Mouse (Mus musculus) myocyte (in vitro differentiated cells): ENCODE data around the gene Arnt. TPM values are rescaled to one million over a fixed set of nuclear protein-coding genes. Genes with fewer than 3 reads are reported as not detected.
"Not testable (repeated sequence)": the region's sequence is repeated elsewhere in the genome, so short reads cannot be mapped to it uniquely, and the experiment has no call there.

Experiments
- H3K27me3 ChIP-seq: one replicate; pipeline ENCODE4 v1.6.1; 2011; ENCODE audit not compliant: control insufficient read depth, insufficient read depth, insufficient read length
- H3K36me3 ChIP-seq: one replicate; pipeline ENCODE4 v1.6.1; 2011; ENCODE audit not compliant: control insufficient read depth, insufficient read depth
- H3K4me2 ChIP-seq: one replicate; pipeline ENCODE4 v1.6.1; 2011; ENCODE audit warnings: low read depth, control low read depth
- H3K4me3 ChIP-seq: one replicate; pipeline ENCODE4 v1.5.1; 2011; ENCODE audit warnings: mild to moderate bottlenecking, control low read depth, moderate library complexity
- H3K79me2 ChIP-seq: one replicate; pipeline ENCODE4 v1.6.1; 2011; ENCODE audit not compliant: control insufficient read depth, insufficient read depth
- H3ac ChIP-seq: one replicate; pipeline ENCODE4 v1.6.1; 2011; ENCODE audit not compliant: control insufficient read depth, insufficient read length
- CEBPB ChIP-seq: IDR thresholded peaks from 2 replicates; pipeline ENCODE4 v1.6.1; 2011; ENCODE audit warnings: mild to moderate bottlenecking, moderate library complexity; ENCODE audit not compliant: poor library complexity, insufficient read depth, severe bottlenecking
- E2F4 ChIP-seq: IDR thresholded peaks from one replicate; pipeline ENCODE4 v1.6.1; 2011; ENCODE audit warnings: mild to moderate bottlenecking, control low read depth, moderate library complexity; ENCODE audit not compliant: insufficient read depth
- MAX ChIP-seq: IDR thresholded peaks from one replicate; pipeline ENCODE4 v1.6.1; 2011; ENCODE audit warnings: low read depth, mild to moderate bottlenecking, control low read depth
- MYOD1 ChIP-seq, 3 experiments: IDR thresholded peaks; one replicate each; pipeline ENCODE4 v1.6.1; 2011; ENCODE audit warnings: control low read depth in 2 of 3, low read depth in 2 of 3, mild to moderate bottlenecking in 2 of 3, moderate library complexity in 1 of 3; ENCODE audit not compliant: insufficient read length in 2 of 3, control insufficient read depth in 1 of 3
- MYOG ChIP-seq, 3 experiments: IDR thresholded peaks; one replicate each; pipeline ENCODE4 v1.6.1; 2011; ENCODE audit warnings: control low read depth in 2 of 3, low read depth in 2 of 3, mild to moderate bottlenecking in 2 of 3; ENCODE audit not compliant: insufficient read length in 2 of 3, control insufficient read depth in 1 of 3, insufficient read depth in 1 of 3
- POLR2A ChIP-seq: IDR thresholded peaks from one replicate; pipeline ENCODE4 v1.6.1; 2011; ENCODE audit warnings: low read depth, mild to moderate bottlenecking, control low read depth, moderate library complexity; ENCODE audit not compliant: insufficient read length
- POLR2AphosphoS2 ChIP-seq: IDR thresholded peaks from one replicate; pipeline ENCODE4 v1.6.1; 2011; ENCODE audit warnings: low read depth, control low read depth; ENCODE audit not compliant: insufficient read length
- REST ChIP-seq: IDR thresholded peaks from one replicate; pipeline ENCODE4 v1.6.1; 2011; ENCODE audit warnings: mild to moderate bottlenecking, control low read depth, moderate library complexity; ENCODE audit not compliant: insufficient read depth, insufficient read length
- SRF ChIP-seq: IDR thresholded peaks from one replicate; pipeline ENCODE4 v1.6.1; 2011; ENCODE audit warnings: low read depth; ENCODE audit not compliant: control insufficient read depth, insufficient read length
- TCF12 ChIP-seq: IDR thresholded peaks from one replicate; pipeline ENCODE4 v1.6.1; 2011; ENCODE audit warnings: mild to moderate bottlenecking, control low read depth; ENCODE audit not compliant: poor library complexity, insufficient read depth, severe bottlenecking
- TCF3 ChIP-seq: IDR thresholded peaks from one replicate; pipeline ENCODE4 v1.6.1; 2011; ENCODE audit warnings: low read depth, control low read depth; ENCODE audit not compliant: insufficient read length
- USF1 ChIP-seq: IDR thresholded peaks from one replicate; pipeline ENCODE4 v1.6.1; 2011; ENCODE audit warnings: low read depth, mild to moderate bottlenecking, control low read depth, moderate library complexity
- polyA plus RNA-seq: library from polyadenylated mRNA; unstranded; fragments of >200 nt; fragmentation: generic; extraction: Trizol; gene quantifications from one replicate; pipeline ENCODE4 v1.2.1, GENCODE M21; 2012; ENCODE audit warnings: missing spikeins

Gene Arnt
- polyA plus RNA-seq, 1 experiment: 20.9 TPM

DNA sequence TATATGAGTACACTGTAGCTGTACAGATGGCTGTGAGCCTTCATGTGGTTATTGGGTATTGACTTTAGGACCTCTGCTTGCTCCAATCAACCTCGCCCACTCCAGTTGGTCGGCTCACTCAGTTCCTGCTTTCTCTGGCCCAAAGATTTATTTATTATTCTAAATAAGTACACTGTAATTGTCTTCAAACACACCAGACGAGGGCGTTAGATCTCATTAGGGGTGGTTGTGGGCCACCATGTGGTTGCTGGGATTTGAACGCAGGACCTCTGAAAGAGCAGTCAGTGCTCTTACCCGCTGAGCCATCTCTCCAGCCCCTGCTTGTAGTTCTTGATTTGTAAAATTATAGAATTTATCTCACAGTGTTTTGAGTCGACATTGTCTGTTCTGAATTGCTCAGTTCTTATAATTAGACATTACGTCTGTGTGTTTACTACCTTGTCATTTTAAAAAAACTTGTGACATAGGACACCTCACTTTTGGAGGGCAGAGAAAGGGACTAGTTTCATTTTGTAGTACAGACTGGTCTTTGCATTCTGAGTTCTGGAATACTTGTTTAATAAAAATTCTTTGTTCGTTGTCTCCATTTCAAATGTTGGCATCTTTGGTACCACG is 780 bp upstream of the Arnt start:
- TF ChIP-seq E2F4 (no peak), TCF12 (no peak), SRF (no peak), MAX (no peak), REST (no peak), CEBPB (no peak), POLR2A (no peak), MYOG (IDR thresholded peaks at IDR 0.05; ENCODE audit: control insufficient read depth in 1 of 3, insufficient read depth in 1 of 3, insufficient read length in 2 of 3, low read depth in 2 of 3) (no peak), POLR2AphosphoS2 (no peak), MYOD1 (IDR thresholded peaks at IDR 0.05; ENCODE audit: control insufficient read depth in 1 of 3, insufficient read length in 2 of 3, low read depth in 2 of 3) (no peak), TCF3 (no peak), USF1 (no peak)
- Histone ChIP-seq H3K4me3 (peak overlapping the region; percentile 83), H3ac (no peak overlapping the region), H3K79me2 (peaks cover 42% of the 10 kb centered on the region), H3K36me3 (peaks cover 8% of the 10 kb centered on the region), H3K4me2 (peak overlapping the region; percentile 68), H3K27me3 (no peaks in the 10 kb centered on the region)

DNA sequence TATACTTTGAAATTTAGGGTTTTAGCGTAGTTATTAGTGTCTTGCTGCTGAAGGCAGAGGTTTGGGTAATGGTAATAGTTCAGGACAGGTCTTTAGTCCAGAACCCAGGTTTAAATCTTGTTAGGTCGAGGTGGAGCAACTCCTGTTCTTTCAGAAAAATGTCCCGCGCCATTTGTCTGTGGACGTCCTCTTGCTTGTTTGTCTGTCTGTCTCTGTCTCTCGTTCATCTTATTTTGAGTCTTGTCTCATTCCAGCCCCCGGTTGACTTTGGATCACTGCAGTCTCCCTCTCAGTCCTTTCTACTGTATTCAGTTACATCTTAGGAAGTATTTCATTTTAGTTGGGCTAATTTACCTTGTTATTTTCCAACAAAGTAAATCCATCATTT is 789 bp downstream of the Arnt start:
- peak overlapping the region; percentile 87 for H3K4me2 ChIP-seq

DNA sequence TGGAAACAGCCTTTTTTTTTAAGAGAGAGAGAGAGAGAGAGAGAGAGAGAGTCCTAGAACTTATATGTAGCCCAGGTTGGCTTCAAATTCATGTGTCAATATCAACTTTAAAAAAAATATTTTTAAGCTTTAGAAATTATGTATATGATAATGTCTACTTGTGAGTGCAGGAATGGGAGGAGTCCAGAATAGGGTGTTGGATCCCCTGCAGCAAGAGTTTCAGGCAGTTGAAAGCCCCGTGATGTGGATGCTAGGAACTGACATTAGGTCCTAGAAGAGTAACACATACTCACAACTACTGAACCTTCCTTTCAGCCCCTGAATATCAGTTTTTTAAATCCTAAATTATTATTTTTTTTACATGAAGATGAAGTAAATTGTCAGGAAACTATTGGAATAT is 1.4 kb downstream of the Arnt start:
- Histone ChIP-seq H3ac (no peak overlapping the region), H3K4me2 (peak overlapping the region; percentile 87), H3K79me2 (peaks cover 63% of the 10 kb centered on the region), H3K4me3 (peak overlapping the region; percentile 83), H3K27me3 (no peaks in the 10 kb centered on the region), H3K36me3 (peaks cover 13% of the 10 kb centered on the region)
- TF ChIP-seq SRF (no peak), E2F4 (no peak), TCF3 (no peak), MAX (no peak), TCF12 (no peak), MYOG (IDR thresholded peaks at IDR 0.05; ENCODE audit: control insufficient read depth in 1 of 3, insufficient read depth in 1 of 3, insufficient read length in 2 of 3, low read depth in 2 of 3) (no peak), POLR2A (no peak), MYOD1 (IDR thresholded peaks at IDR 0.05; ENCODE audit: control insufficient read depth in 1 of 3, insufficient read length in 2 of 3, low read depth in 2 of 3) (no peak), CEBPB (no peak), POLR2AphosphoS2 (no peak), REST (no peak)

More for the DNA sequence above, 789 bp downstream of the Arnt start:
- Histone ChIP-seq H3K4me3 (peak overlapping the region; percentile 83), H3K36me3 (peaks cover 13% of the 10 kb centered on the region), H3ac (peak overlapping the region; percentile 8), H3K79me2 (peaks cover 58% of the 10 kb centered on the region), H3K27me3 (no peaks in the 10 kb centered on the region)
- TF ChIP-seq SRF: no peak
- no peak for TF ChIP-seq MYOD1 (IDR thresholded peaks at IDR 0.05; ENCODE audit: control insufficient read depth in 1 of 3, insufficient read length in 2 of 3, low read depth in 2 of 3)
- no peak for TF ChIP-seq REST

DNA sequence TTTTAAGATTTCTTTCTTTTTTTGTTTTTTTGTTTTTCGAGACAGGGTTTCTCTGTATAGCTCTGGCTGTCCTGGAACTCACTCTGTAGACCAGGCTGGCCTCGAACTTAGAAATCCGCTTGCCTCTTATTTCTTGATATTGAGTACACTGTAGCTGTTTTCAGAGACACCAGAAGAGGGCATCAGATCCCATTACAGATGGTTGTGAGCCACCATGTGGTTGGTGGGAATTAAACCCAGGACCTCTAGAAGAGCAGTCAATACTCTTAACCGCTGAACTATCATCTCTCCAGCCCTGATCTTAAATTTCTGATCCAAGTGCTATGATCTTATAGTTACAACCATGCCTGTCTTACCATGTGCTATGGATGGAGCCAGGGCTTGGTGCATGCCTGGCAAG is 4.4 kb downstream of the Arnt start:
- not testable (repeated sequence) for H3K4me3 ChIP-seq, H3K4me2 ChIP-seq, H3K27me3 ChIP-seq, H3ac ChIP-seq
- H3K36me3 ChIP-seq: peaks cover 13% of the 10 kb centered on the region
- peaks cover 91% of the 10 kb centered on the region for H3K79me2 ChIP-seq

DNA sequence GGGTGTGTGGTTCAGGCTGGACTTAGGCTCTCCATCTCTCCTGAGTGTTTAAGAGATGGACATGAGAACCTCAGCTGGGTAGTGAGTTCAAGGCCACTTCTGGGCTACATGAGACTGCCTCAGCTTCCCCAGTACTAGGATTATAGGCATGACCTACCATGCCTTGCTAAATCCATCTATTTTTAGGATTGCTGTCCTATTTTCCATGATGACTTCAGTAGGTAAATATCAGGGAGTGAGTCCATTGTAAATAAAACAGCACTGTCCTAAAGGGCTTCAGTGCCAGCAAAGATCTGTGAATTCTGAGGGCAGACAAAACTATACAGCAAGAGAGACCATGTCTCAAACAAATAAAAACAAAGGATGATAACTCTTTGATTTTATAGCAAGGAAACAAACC is 5.5 kb downstream of the Arnt start:
- TF ChIP-seq POLR2AphosphoS2: no peak
- TF ChIP-seq TCF3: no peak
- no peak for TF ChIP-seq USF1
- no peak for TF ChIP-seq POLR2A
- no peak for TF ChIP-seq MAX
- no peak for TF ChIP-seq MYOG (IDR thresholded peaks at IDR 0.05; ENCODE audit: control insufficient read depth in 1 of 3, insufficient read depth in 1 of 3, insufficient read length in 2 of 3, low read depth in 2 of 3)
- TF ChIP-seq SRF: no peak
- no peak for TF ChIP-seq TCF12
- TF ChIP-seq MYOD1 (IDR thresholded peaks at IDR 0.05; ENCODE audit: control insufficient read depth in 1 of 3, insufficient read length in 2 of 3, low read depth in 2 of 3): no peak
- no peak for TF ChIP-seq REST
- no peak for TF ChIP-seq E2F4
- no peak for TF ChIP-seq CEBPB
- H3K36me3 ChIP-seq: peaks cover 13% of the 10 kb centered on the region
- no peaks in the 10 kb centered on the region for H3K27me3 ChIP-seq
- H3K79me2 ChIP-seq: peaks cover 96% of the 10 kb centered on the region
- H3ac ChIP-seq: no peak overlapping the region
- H3K4me2 ChIP-seq: no peak overlapping the region
- no peak overlapping the region for H3K4me3 ChIP-seq
